Mouse (Mus musculus) spleen, adult 2 months (tissue): ENCODE results near the gene Bicra. TPM values are rescaled to one million over a fixed set of nuclear protein-coding genes. Genes with fewer than 3 reads are reported as not detected.

Experiments used
- DNase-seq, 2 experiments: peaks; one replicate each; pipeline versions ENCODE4 v3.0.0 to v3.0.0-alpha.2; 2012 to 2021; ENCODE audit warnings: low spot score in 2 of 2, low read depth in 1 of 2
- H3K27ac ChIP-seq: fragments of 200-500 bp; 2 replicates; pipeline ENCODE4 v1.5.1; 2012; ENCODE audit warnings: low read length, inconsistent platforms; ENCODE audit not compliant: insufficient read depth
- H3K27me3 ChIP-seq: fragments of 200-500 bp; 2 replicates; pipeline ENCODE4 v1.6.1; 2012; ENCODE audit warnings: mild to moderate bottlenecking, moderate library complexity, low read length, inconsistent platforms; ENCODE audit not compliant: control insufficient read depth, insufficient read depth
- H3K36me3 ChIP-seq: fragments of 200-500 bp; 2 replicates; pipeline ENCODE4 v1.6.1; 2012; ENCODE audit warnings: mild to moderate bottlenecking, low read length, inconsistent platforms; ENCODE audit not compliant: control insufficient read depth, insufficient read depth
- H3K4me1 ChIP-seq: fragments of 200-500 bp; 2 replicates; pipeline ENCODE4 v1.6.1; 2011; ENCODE audit warnings: inconsistent platforms; ENCODE audit not compliant: control insufficient read depth, insufficient read depth, insufficient read length
- H3K4me3 ChIP-seq: fragments of 200-500 bp; 2 replicates; pipeline ENCODE4 v1.5.1; 2011; ENCODE audit warnings: mild to moderate bottlenecking, inconsistent platforms; ENCODE audit not compliant: insufficient read depth, insufficient read length; ENCODE audit errors: extremely low read depth
- CTCF ChIP-seq: fragments of 200-500 bp; IDR thresholded peaks from 2 replicates; pipeline ENCODE4 v1.5.1; 2011; ENCODE audit warnings: mild to moderate bottlenecking, inconsistent platforms; ENCODE audit not compliant: insufficient read depth, insufficient read length, insufficient replicate concordance; ENCODE audit errors: extremely low read depth
- POLR2A ChIP-seq: fragments of 200-500 bp; IDR thresholded peaks from 2 replicates; pipeline ENCODE4 v1.6.1; 2011; ENCODE audit warnings: low read depth, low read length, inconsistent platforms
- WGBS: fragments of 180-500 bp; shearing (Covaris S2); methylation state at CpG from one replicate; pipeline ENCODE4 v1.1.7; 2018; 5-methylcytosine and 5-hydroxymethylcytosine counted together
- polyA plus RNA-seq: library from polyadenylated mRNA; depleted of rRNA; stranded (reverse); fragments of >200 nt; gene quantifications from 2 replicates; pipeline ENCODE4 v1.2.3, GENCODE M21; 2012

Bicra gene
- polyA plus RNA-seq, 1 experiment: 40.4 TPM

- H3K4me3 ChIP-seq: no peak overlapping the region
- DNase-seq: peak; percentile 37 to 58
- peaks cover 38% of the 10 kb centered on the region for H3K36me3 ChIP-seq
- no peak overlapping the region for H3K27ac ChIP-seq
- no peaks in the 10 kb centered on the region for H3K4me1 ChIP-seq
- no peaks in the 10 kb centered on the region for H3K27me3 ChIP-seq
- WGBS: 25% methylated on average over 5 of the region's 5 CpGs
- TF ChIP-seq CTCF (peak; percentile 90), POLR2A (no peak)
Observed at GRCm38 (mm10) chr7:15974712-15975111, 73.0 kb downstream of the Bicra start.

DNA sequence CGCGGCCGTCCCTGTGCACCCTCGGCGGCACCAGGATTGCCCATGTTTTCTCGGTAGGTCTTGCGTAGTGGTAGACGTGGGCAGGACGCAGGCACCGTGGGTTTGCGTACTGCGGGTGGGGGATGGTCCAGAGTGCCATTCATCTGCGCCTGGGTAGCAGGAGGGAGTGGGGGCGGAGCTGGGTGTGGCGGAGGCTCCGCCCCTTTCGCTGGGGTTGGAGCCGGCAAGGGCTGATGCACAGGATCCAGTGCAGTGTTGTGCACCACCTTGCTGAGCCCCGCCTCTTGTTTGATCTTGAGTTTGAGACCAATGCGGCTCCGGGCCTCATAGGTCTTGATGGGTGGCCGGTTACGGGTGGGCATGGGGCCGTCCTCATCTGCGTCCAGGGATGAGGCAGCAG, 75.5 kb downstream of the Bicra start:
- no peak for DNase-seq
- Histone ChIP-seq H3K27ac (no peak overlapping the region), H3K36me3 (peaks cover 26% of the 10 kb centered on the region), H3K4me3 (no peak overlapping the region), H3K4me1 (no peaks in the 10 kb centered on the region; the same call in 1 of the 2 replicates), H3K27me3 (no peaks in the 10 kb centered on the region)
- no peak for TF ChIP-seq POLR2A
- no peak for TF ChIP-seq CTCF
- WGBS: 95% methylated on average over 25 of the region's 25 CpGs

GRCm38 (mm10) chr7:15969674-15970073, 78.0 kb downstream of the Bicra start:
- Histone ChIP-seq H3K4me3 (no peak overlapping the region), H3K36me3 (peaks cover 17% of the 10 kb centered on the region), H3K27me3 (no peaks in the 10 kb centered on the region), H3K4me1 (no peaks in the 10 kb centered on the region; the same call in 1 of the 2 replicates), H3K27ac (no peak overlapping the region)
- TF ChIP-seq CTCF (no peak), POLR2A (no peak)
- whole genome bisulfite sequencing: 89% methylated on average over 3 of the region's 3 CpGs
- DNase-seq: no peak

DNA sequence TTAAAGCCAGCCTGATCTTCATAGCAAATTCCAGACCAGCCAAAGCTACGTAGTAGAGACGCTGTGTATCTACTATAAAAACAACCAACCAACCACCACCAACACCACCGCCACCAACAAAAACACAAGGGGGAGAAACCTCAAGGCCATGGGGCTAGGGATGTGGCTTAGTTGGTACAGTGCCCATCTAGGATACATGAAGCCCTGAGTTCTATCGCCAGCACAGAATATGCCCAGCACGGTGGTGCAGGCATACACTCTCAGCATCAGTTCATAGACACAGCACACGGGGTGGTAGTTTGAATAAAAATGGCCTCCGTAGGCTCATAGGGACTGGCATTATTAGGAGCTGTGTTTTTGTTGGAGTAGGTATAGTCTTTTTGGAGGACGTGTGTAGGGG, 79.4 kb downstream of the Bicra start:
- H3K27me3 ChIP-seq: no peaks in the 10 kb centered on the region
- peaks cover 16% of the 10 kb centered on the region for H3K36me3 ChIP-seq
- no peak overlapping the region for H3K27ac ChIP-seq
- 91% methylated on average over 8 of the region's 8 CpGs for WGBS
- TF ChIP-seq CTCF (no peak), POLR2A (no peak)
- H3K4me3 ChIP-seq: no peak overlapping the region
- DNase-seq: no peak
- H3K4me1 ChIP-seq: peaks cover under 1% of the 10 kb centered on the region

- peak in 1 of 2 experiments; percentile 62 for DNase-seq
- peaks cover 11% of the 10 kb centered on the region for H3K36me3 ChIP-seq
- WGBS: 10% methylated on average over 22 of the region's 22 CpGs
- no peak within 1 kb of the TSS for H3K27ac ChIP-seq
- H3K4me1 ChIP-seq: peaks cover 8% of the 10 kb centered on the region
- TF ChIP-seq POLR2A: no peak
- peak; percentile 91 for TF ChIP-seq CTCF
- H3K27me3 ChIP-seq: no peaks in the 10 kb centered on the region
- H3K4me3 ChIP-seq: peak within 1 kb of the TSS; percentile 35
Observed at GRCm38 (mm10) chr7:15967312-15967711, 80.4 kb downstream of the Bicra start, which contains the start of gene Ehd2. Gene Ehd2 (minus strand): TSS chr7:15967567.

- Histone ChIP-seq H3K36me3 (peaks cover 3% of the 10 kb centered on the region), H3K4me1 (peaks cover 9% of the 10 kb centered on the region), H3K27ac (no peak overlapping the region), H3K4me3 (no peak overlapping the region; the same call in 1 of the 2 replicates), H3K27me3 (no peaks in the 10 kb centered on the region)
- WGBS: 71% methylated on average over 3 of the region's 3 CpGs
- DNase-seq: no peak
- TF ChIP-seq POLR2A: no peak
- TF ChIP-seq CTCF: no peak
Observed at GRCm38 (mm10) chr7:15966489-15966888, 81.2 kb downstream of the Bicra start.

GRCm38 (mm10) chr7:15963798-15964652, 83.7 kb downstream of the Bicra start:
- peak overlapping the region; percentile 50; the same call in 1 of the 2 replicates for H3K4me3 ChIP-seq
- H3K27ac ChIP-seq: peak overlapping the region; percentile 90
- WGBS: 36% methylated on average over 32 of the region's 32 CpGs
- DNase-seq: peak in 1 of 2 experiments; percentile 60
- H3K27me3 ChIP-seq: no peaks in the 10 kb centered on the region
- H3K4me1 ChIP-seq: peaks cover 9% of the 10 kb centered on the region
- no peaks in the 10 kb centered on the region for H3K36me3 ChIP-seq
- TF ChIP-seq CTCF (no peak), POLR2A (no peak)
